Mouse (Mus musculus) ES-E14 (cell line): ENCODE data around the gene Serhl. TPM values are rescaled to one million over a fixed set of nuclear protein-coding genes. Genes with fewer than 3 reads are reported as not detected.

ENCODE experiments used
- DNase-seq: peaks from one replicate; pipeline ENCODE4 v3.0.0-alpha.2; 2013; ENCODE audit warnings: low read depth, low spot score
- H3K27ac ChIP-seq: 2 replicates; pipeline ENCODE4 v1.5.1; 2012; ENCODE audit warnings: low read depth, mild to moderate bottlenecking, low read length, moderate library complexity, mixed read lengths; ENCODE audit not compliant: poor library complexity, insufficient read depth, severe bottlenecking
- H3K36me3 ChIP-seq: 2 replicates; pipeline ENCODE4 v1.6.1; 2012; ENCODE audit warnings: mild to moderate bottlenecking, low read length, moderate library complexity, mixed read lengths; ENCODE audit not compliant: control insufficient read depth, poor library complexity, insufficient read depth, severe bottlenecking
- H3K4me1 ChIP-seq, 2 experiments: fragments of 150-350 bp in 1 of 2; sonication (generic) in 1 of 2; 2 replicates each; pipeline ENCODE4 v1.6.1; 2012; ENCODE audit warnings: low read length in 2 of 2, mild to moderate bottlenecking in 1 of 2, mixed read lengths in 1 of 2; ENCODE audit not compliant: control insufficient read depth in 2 of 2, insufficient read depth in 2 of 2, poor library complexity in 1 of 2
- H3K4me3 ChIP-seq, 2 experiments: fragments of 150-350 bp in 1 of 2; sonication (generic) in 1 of 2; 2 replicates each; pipeline ENCODE4 v1.5.1; 2012; ENCODE audit warnings: low read length in 2 of 2, low read depth in 1 of 2, mild to moderate bottlenecking in 1 of 2, mixed read lengths in 1 of 2; ENCODE audit not compliant: insufficient read depth in 1 of 2, poor library complexity in 1 of 2, severe bottlenecking in 1 of 2
- H3K9ac ChIP-seq: 2 replicates; pipeline ENCODE4 v1.6.1; 2012; ENCODE audit warnings: low read depth, mild to moderate bottlenecking, low read length, mixed read lengths; ENCODE audit not compliant: poor library complexity, insufficient read depth, severe bottlenecking
- H3K9me3 ChIP-seq: fragments of 150-350 bp; sonication (generic); 2 replicates; pipeline ENCODE4 v1.6.1; 2012; ENCODE audit warnings: low read depth, mild to moderate bottlenecking, low read length; ENCODE audit not compliant: control insufficient read depth, insufficient read depth
- CHD2 ChIP-seq: IDR thresholded peaks from 2 replicates; pipeline ENCODE4 v1.6.1; 2014; ENCODE audit warnings: mild to moderate bottlenecking, low read depth, low read length, inconsistent platforms
- HCFC1 ChIP-seq: IDR thresholded peaks from 2 replicates; pipeline ENCODE4 v1.6.1; 2012; ENCODE audit warnings: low read length, inconsistent platforms, borderline replicate concordance; ENCODE audit not compliant: insufficient read depth
- MAFK ChIP-seq: IDR thresholded peaks from 2 replicates; pipeline ENCODE4 v1.6.1; 2014; ENCODE audit warnings: mild to moderate bottlenecking, low read depth, low read length, inconsistent platforms; ENCODE audit not compliant: insufficient read depth
- ZC3H11A ChIP-seq: IDR thresholded peaks from 2 replicates; pipeline ENCODE4 v1.6.1; 2012; ENCODE audit warnings: low read depth, mild to moderate bottlenecking, inconsistent platforms, low read length, borderline replicate concordance
- ZNF384 ChIP-seq: IDR thresholded peaks from 2 replicates; pipeline ENCODE4 v1.6.1; 2012; ENCODE audit warnings: low read depth, low read length, inconsistent platforms
- in situ Hi-C, 2 experiments: fragments of 600-800 bp; cut with MboI; formaldehyde crosslinking; loops; one replicate each; pipeline ENCODE4 v1.15.1; 2025; ENCODE audit warnings: low sequenced_read_pairs in 2 of 2, inconsistent platforms in 1 of 2; ENCODE audit not compliant: unreplicated experiment in 2 of 2
- total RNA-seq: library from RNA; depleted of rRNA; stranded (reverse); fragments of 300-350 nt; gene quantifications from 2 replicates; pipeline ENCODE4 v1.2.3, GENCODE M21; 2012

The Serhl gene
- total RNA-seq, 1 experiment, result 16.3 TPM

DNA sequence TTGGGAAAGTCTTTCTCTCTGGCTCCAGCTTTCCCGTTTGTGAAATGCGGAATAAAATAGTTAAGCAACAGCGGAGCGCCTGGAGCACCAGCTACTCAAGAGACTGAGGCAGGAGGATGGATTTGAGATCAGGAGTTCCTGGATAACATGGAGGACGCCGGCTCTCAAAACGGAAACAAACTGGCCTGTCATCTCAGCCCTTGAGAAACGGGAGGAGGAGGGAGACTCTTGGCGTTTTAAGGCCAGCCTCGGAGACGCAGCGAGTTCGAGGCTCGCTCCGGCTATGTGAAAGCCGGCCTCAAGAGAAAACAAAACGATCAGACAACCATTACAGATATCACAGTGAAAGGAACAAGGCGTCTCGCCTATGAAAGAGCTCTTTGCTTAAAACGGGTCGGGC lies 59.1 kb downstream of the Serhl start:
- Histone ChIP-seq H3K27ac (peak overlapping the region; percentile 81), H3K9me3 (no peaks in the 10 kb centered on the region), H3K36me3 (peaks cover 18% of the 10 kb centered on the region), H3K4me1 (peaks cover 2 to 6% of the 10 kb centered on the region in 2 experiments; a peak in 3 of 4 replicates), H3K9ac (peak overlapping the region; percentile 97), H3K4me3 (peak overlapping the region; percentile 92 to 97)
- in situ Hi-C loops, result no loop called here
- TF ChIP-seq ZC3H11A, result no peak
- TF ChIP-seq MAFK, result no peak
- no peak for TF ChIP-seq HCFC1
- no peak for TF ChIP-seq CHD2
- no peak for TF ChIP-seq ZNF384
- DNase-seq, result no peak

DNA sequence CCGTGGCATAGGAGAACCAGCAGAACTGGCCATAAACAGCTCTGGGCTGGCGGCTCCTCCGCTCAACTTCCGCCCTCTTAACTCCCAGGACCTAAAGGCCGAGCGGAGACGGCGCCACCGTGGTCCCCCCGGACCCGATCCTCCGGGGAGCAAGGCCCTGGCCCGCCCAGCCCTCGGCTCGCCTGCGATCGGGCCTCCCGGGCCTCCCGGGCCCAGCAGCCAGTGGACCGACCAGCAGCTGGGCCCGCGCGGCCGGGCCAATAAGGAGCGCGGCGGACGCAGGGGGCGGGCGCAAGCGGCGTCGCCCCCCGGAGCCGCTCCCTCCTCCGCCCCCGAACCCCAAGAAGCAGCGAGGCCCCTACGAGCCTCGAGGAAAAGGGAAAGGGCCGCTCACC lies 59.5 kb downstream of the Serhl start:
- in situ Hi-C loops, result no loop called here

DNA sequence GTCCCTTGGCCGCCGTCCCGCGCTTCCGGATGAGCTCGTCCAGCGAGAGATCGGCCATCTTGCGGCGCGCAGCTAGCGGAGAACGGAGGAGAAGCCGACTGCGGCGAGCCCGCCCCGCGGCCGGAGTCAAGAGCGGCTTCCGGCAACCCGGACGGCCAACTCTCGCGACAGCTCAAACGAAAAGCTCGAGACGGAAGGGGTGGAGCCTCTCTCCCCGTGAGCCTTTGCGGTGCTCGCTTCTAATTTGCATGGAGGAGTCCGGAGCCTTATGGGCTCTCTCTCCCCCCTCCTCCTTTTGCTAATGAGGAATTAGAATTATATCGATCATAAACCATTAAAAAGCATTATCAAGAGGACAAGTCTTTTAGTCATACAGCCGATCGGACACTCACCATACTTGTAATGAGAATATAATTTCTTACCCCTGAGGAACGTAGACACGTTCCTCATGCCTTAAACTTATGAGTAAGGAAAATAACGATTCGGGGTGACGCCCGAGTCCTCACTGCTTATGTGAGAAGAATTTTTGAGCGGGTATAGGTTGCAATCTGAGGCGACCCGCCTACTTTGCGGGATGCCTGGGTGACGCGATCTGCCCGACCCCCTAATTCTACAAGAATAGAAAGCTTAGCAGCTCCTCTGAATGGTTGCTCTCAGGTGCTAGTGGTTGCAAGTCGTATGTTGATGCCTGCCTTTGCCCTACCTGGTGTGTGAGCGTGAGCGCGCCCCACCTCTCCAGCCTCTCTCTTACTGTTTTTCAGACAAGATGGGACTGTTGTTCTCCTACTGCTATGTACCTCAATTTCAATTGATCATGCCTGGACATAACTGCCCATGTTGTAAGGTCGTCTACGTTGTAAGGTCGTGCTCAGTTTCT lies 60.1 kb downstream of the Serhl start, which contains the start of gene Poldip3:
Poldip3 (minus strand) TSS at position 189 of the 877 bp plus-strand sequence.
- DNase-seq, result peak; percentile 97
- no peaks in the 10 kb centered on the region for H3K9me3 ChIP-seq
- peak within 1 kb of the TSS; percentile 81 for H3K27ac ChIP-seq
- peaks cover 22% of the 10 kb centered on the region for H3K36me3 ChIP-seq
- in situ Hi-C loops, result no loop called here
- TF ChIP-seq ZNF384, result no peak
- no peak for TF ChIP-seq ZC3H11A
- TF ChIP-seq MAFK, result no peak
- peak; percentile 94 for TF ChIP-seq CHD2
- peak; percentile 62; the same call in 1 of the 2 replicates for TF ChIP-seq HCFC1
- peak within 1 kb of the TSS; percentile 92 to 97 for H3K4me3 ChIP-seq
- peak within 1 kb of the TSS; percentile 97 for H3K9ac ChIP-seq
- H3K4me1 ChIP-seq, result peaks cover 2 to 5% of the 10 kb centered on the region in 2 experiments; a peak in 3 of 4 replicates

More for the DNA sequence above, 59.5 kb downstream of the Serhl start:
- Histone ChIP-seq H3K4me1 (peaks cover 2 to 5% of the 10 kb centered on the region in 2 experiments; a peak in 3 of 4 replicates), H3K27ac (peak overlapping the region; percentile 81), H3K4me3 (peak overlapping the region; percentile 92 to 97), H3K36me3 (peaks cover 21% of the 10 kb centered on the region), H3K9ac (peak overlapping the region; percentile 97), H3K9me3 (no peaks in the 10 kb centered on the region)
- DNase-seq, result no peak
- no peak for TF ChIP-seq ZNF384
- no peak for TF ChIP-seq CHD2
- TF ChIP-seq MAFK, result no peak
- no peak for TF ChIP-seq ZC3H11A
- TF ChIP-seq HCFC1, result no peak

DNA sequence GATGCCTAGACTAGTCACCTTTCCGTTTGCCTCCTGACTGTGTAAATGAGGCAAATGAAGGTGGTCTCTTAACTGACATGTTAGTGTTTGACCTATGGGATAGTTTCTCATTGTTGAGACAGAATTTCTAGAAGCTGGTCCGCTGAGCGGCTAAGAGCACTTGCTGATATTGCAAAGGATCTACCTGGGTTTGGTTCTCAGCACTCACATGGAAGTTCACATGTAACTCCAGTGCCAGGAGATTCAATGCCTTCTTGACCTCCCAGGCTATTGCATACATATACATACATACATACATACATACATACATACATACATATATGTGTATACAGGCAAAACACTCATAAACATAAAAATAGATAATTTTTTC lies 60.8 kb downstream of the Serhl start:
- Histone ChIP-seq H3K36me3 (peaks cover 20% of the 10 kb centered on the region), H3K27ac (peak overlapping the region; percentile 29; the same call in 1 of the 2 replicates), H3K9me3 (no peaks in the 10 kb centered on the region), H3K4me1 (peaks cover 2 to 3% of the 10 kb centered on the region in 2 experiments; a peak in 3 of 4 replicates), H3K9ac (peak overlapping the region; percentile 3; the same call in 1 of the 2 replicates), H3K4me3 (no peak overlapping the region)
- in situ Hi-C loops, result no loop called here
- no peak for TF ChIP-seq CHD2
- TF ChIP-seq MAFK, result no peak
- no peak for TF ChIP-seq HCFC1
- no peak for TF ChIP-seq ZNF384
- no peak for TF ChIP-seq ZC3H11A
- no peak for DNase-seq
